Mouse (Mus musculus) MEL (cell line): ENCODE measurements around the gene Ostf1.

Source experiments
- CTCF ChIP-seq, 3 experiments: IDR thresholded peaks in 2 of 3; conservative IDR thresholded peaks in 1 of 3; 2 replicates each; pipeline ENCODE4 v1.5.1; 2011 to 2012; ENCODE audit warnings: low read length in 3 of 3, low read depth in 2 of 3, mild to moderate bottlenecking in 2 of 3, improper control_type of control experiment in 1 of 3, inconsistent platforms in 1 of 3, mixed read lengths in 1 of 3, moderate library complexity in 1 of 3; ENCODE audit not compliant: control insufficient read depth in 1 of 3, insufficient read depth in 1 of 3, poor library complexity in 1 of 3, severe bottlenecking in 1 of 3
- ETS1 ChIP-seq: IDR thresholded peaks from 2 replicates; pipeline ENCODE4 v1.6.1; 2012; ENCODE audit warnings: low read depth, mild to moderate bottlenecking, inconsistent platforms, low read length, improper control_type of control experiment, moderate library complexity
- GATA1 ChIP-seq: IDR thresholded peaks from 2 replicates; pipeline ENCODE4 v1.6.1; 2011; ENCODE audit warnings: low read depth, low read length, improper control_type of control experiment
- KAT2A ChIP-seq: conservative IDR thresholded peaks from 2 replicates; pipeline ENCODE4 v1.6.1; 2012; ENCODE audit warnings: low read depth, low read length, improper control_type of control experiment, inconsistent platforms
- MAX ChIP-seq: IDR thresholded peaks from 2 replicates; pipeline ENCODE4 v1.6.1; 2011; ENCODE audit warnings: low read length, improper control_type of control experiment
- MAZ ChIP-seq: IDR thresholded peaks from 2 replicates; pipeline ENCODE4 v1.6.1; 2012; ENCODE audit warnings: low read depth, mild to moderate bottlenecking, inconsistent platforms, low read length, improper control_type of control experiment
- POLR2A ChIP-seq, 2 experiments: IDR thresholded peaks; 2 replicates each; pipeline ENCODE4 v1.6.1; 2011 to 2012; ENCODE audit warnings: low read length in 2 of 2, mild to moderate bottlenecking in 2 of 2, control low read depth in 1 of 2, improper control_type of control experiment in 1 of 2, low read depth in 1 of 2, moderate library complexity in 1 of 2; ENCODE audit not compliant: control insufficient read depth in 1 of 2, insufficient read depth in 1 of 2, poor library complexity in 1 of 2
- RAD21 ChIP-seq: IDR thresholded peaks from 2 replicates; pipeline ENCODE4 v1.6.1; 2011; ENCODE audit warnings: mild to moderate bottlenecking, low read depth, low read length, improper control_type of control experiment
- RCOR1 ChIP-seq: IDR thresholded peaks from 2 replicates; pipeline ENCODE4 v1.6.1; 2012; ENCODE audit warnings: low read depth, mild to moderate bottlenecking, inconsistent platforms, low read length, improper control_type of control experiment
- UBTF ChIP-seq: IDR thresholded peaks from 2 replicates; pipeline ENCODE4 v1.6.1; 2012; ENCODE audit warnings: low read depth, mild to moderate bottlenecking, inconsistent platforms, low read length, improper control_type of control experiment, moderate library complexity, borderline replicate concordance; ENCODE audit not compliant: insufficient read depth
- USF1 ChIP-seq: IDR thresholded peaks from 2 replicates; pipeline ENCODE4 v1.6.1; 2014; ENCODE audit warnings: low read depth, mild to moderate bottlenecking, inconsistent platforms, low read length, improper control_type of control experiment, moderate library complexity
- USF2 ChIP-seq, 2 experiments: IDR thresholded peaks; 2 replicates each; pipeline ENCODE4 v1.6.1; 2011 to 2012; ENCODE audit warnings: improper control_type of control experiment in 2 of 2, low read length in 2 of 2, borderline replicate concordance in 1 of 2, inconsistent platforms in 1 of 2, low read depth in 1 of 2, mild to moderate bottlenecking in 1 of 2; ENCODE audit not compliant: insufficient read depth in 1 of 2
- ZMIZ1 ChIP-seq: IDR thresholded peaks from 2 replicates; pipeline ENCODE4 v1.6.1; 2012; ENCODE audit warnings: low read depth, mild to moderate bottlenecking, inconsistent platforms, low read length, improper control_type of control experiment, moderate library complexity

DNA sequence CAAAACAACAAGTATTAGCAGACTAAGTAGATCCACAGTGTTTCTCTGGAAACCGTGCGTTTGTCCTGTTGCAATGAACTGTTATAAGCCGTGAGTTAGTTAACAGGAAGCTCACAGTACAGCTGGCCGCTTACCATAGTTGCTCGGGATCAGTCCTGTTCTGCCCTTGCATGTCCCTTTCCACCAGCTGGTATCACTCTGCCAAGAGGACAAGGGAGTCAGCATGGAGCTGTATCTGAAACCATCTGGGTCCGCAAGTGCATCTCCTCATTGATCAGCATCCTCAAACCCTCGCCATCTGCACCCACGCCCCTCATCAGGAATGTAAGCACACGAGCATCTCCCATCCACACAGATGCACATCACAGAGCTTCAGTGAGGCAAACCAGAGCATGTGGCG lies 37.9 kb downstream of the Ostf1 start:
- TF ChIP-seq RCOR1 (no peak), ETS1 (no peak), POLR2A (IDR thresholded peaks at IDR 0.05; ENCODE audit: control insufficient read depth in 1 of 2, insufficient read depth in 1 of 2, low read depth in 1 of 2, low read length in 2 of 2, poor library complexity in 1 of 2) (no peak), USF2 (IDR thresholded peaks at IDR 0.05; ENCODE audit: borderline replicate concordance in 1 of 2, insufficient read depth in 1 of 2, low read depth in 1 of 2, low read length in 2 of 2) (no peak), KAT2A (no peak), CTCF (IDR thresholded peaks at IDR 0.05 in 2 of 3, conservative IDR thresholded peaks at IDR 0.05 in 1 of 3; ENCODE audit: control insufficient read depth in 1 of 3, insufficient read depth in 1 of 3, low read depth in 2 of 3, low read length in 3 of 3, poor library complexity in 1 of 3, severe bottlenecking in 1 of 3) (no peak), MAZ (no peak), RAD21 (no peak), USF1 (no peak), GATA1 (no peak), MAX (no peak), ZMIZ1 (no peak), UBTF (no peak)
